Mouse (Mus musculus) spleen, adult 2 months (tissue): Measurements from ENCODE around the gene Fbxw10.

Experiments
- CTCF ChIP-seq: fragments of 200-500 bp; IDR thresholded peaks from 2 replicates; pipeline ENCODE4 v1.5.1; 2011; ENCODE audit warnings: mild to moderate bottlenecking, inconsistent platforms; ENCODE audit not compliant: insufficient read depth, insufficient read length, insufficient replicate concordance; ENCODE audit errors: extremely low read depth
- POLR2A ChIP-seq: fragments of 200-500 bp; IDR thresholded peaks from 2 replicates; pipeline ENCODE4 v1.6.1; 2011; ENCODE audit warnings: low read depth, low read length, inconsistent platforms

GRCm38 (mm10) chr11:62809201-62809600 lies 37.7 kb upstream of the Fbxw10 start:
- no peak for TF ChIP-seq CTCF
- TF ChIP-seq POLR2A, result no peak
